In the genomic region with DNA sequence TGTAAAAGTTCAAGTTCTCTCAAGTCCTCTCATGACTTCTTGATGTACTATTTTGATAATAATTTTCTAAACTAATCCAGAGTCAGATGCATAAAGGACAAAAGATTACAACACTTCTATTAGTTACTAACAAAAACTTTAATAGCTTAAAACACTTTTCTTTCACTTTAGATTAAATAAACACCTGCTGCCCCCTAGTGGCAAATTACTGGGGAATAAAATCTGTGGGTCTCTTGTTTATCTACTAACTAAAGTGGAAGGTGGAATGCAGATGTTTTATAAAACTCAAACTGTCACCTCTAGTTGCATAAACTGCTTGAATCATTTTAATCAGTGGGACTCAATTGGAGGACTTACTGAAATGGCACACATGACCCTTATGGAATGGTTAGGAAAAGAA, we compare ENCODE assay signal across 9 mouse cellular contexts.
DNase-seq lines count a peak whose midpoint lies in the region; ATAC-seq and TF ChIP-seq lines count a peak whose summit lies in the region.
"Had no signal": no experiment of that assay in that cellular context is flagged by ENCODE, and none has a peak within 500 bp of the region (broad histone marks: within the 10 kb centered on the region; RNA-seq: fewer than 3 reads in every experiment).

No protein-coding gene starts in this region.

- no peaks in the 10 kb centered on the region for H3K4me1 ChIP-seq in liver, postnatal 0 days (ENCODE audit: insufficient read depth)
- H3K4me1 ChIP-seq in forebrain, embryonic 13.5 days, result no peaks in the 10 kb centered on the region

- H3K9me3 ChIP-seq in liver, postnatal 0 days (ENCODE audit: low read length), result no peaks in the 10 kb centered on the region
- H3K9me3 ChIP-seq in forebrain, embryonic 13.5 days (replicated peaks), result no peaks in the 10 kb centered on the region

- no peak overlapping the region for H3K9ac ChIP-seq in liver, postnatal 0 days (replicated peaks)
- H3K9ac ChIP-seq in forebrain, embryonic 13.5 days, result no peak overlapping the region

- H3K36me3 ChIP-seq in liver, postnatal 0 days (replicated peaks; ENCODE audit: insufficient read depth, low read length), result no peaks in the 10 kb centered on the region
- no peaks in the 10 kb centered on the region for H3K36me3 ChIP-seq in forebrain, embryonic 13.5 days (ENCODE audit: poor library complexity, severe bottlenecking)

- 0 out of 2 replicates have a peak, but pooled peaks have one; percentile 34 for ATAC-seq in frontal cortex, adult (ENCODE audit: low TSS enrichment)
- no peak for ATAC-seq in liver, postnatal 0 days
- no peak for ATAC-seq in forebrain, embryonic 13.5 days

- TF ChIP-seq CTCF in liver, postnatal 0 days (IDR thresholded peaks at IDR 0.05; ENCODE audit: low read depth), result peak; percentile 31; the same call in 1 of the 2 replicates

- H3K27ac ChIP-seq in liver, postnatal 0 days (ENCODE audit: low read depth), result no peak overlapping the region
- H3K27ac ChIP-seq in forebrain, embryonic 13.5 days, result no peak overlapping the region
- H3K27ac ChIP-seq: macrophage had no signal

- H3K27me3 ChIP-seq in liver, postnatal 0 days (ENCODE audit: insufficient read depth, low read length), result no peaks in the 10 kb centered on the region
- H3K27me3 ChIP-seq in forebrain, embryonic 13.5 days, result no peaks in the 10 kb centered on the region

- H3K4me3 ChIP-seq in liver, postnatal 0 days (ENCODE audit: low read depth, low read length), result no peak overlapping the region
- no peak overlapping the region for H3K4me3 ChIP-seq in forebrain, embryonic 13.5 days

- no peak for TF ChIP-seq EP300 in liver, postnatal 0 days (IDR thresholded peaks at IDR 0.05; ENCODE audit: low read depth)

- no peak for DNase-seq in frontal cortex, postnatal 10 days (ENCODE audit: low spot score in 2 of 2)
- DNase-seq in lung, postnatal 10 days, result peak; percentile 23
- DNase-seq in lung, adult 18-20 months, result no peak
- DNase-seq in brain, embryonic 18.5 days (ENCODE audit: low read depth, low spot score), result peak; percentile 18
- no peak for DNase-seq in liver, postnatal 0 days
- DNase-seq in frontal cortex, postnatal 25 days (ENCODE audit: low spot score in 2 of 2), result no peak

- no peak overlapping the region for H3K4me2 ChIP-seq in liver, postnatal 0 days (ENCODE audit: low read depth, low read length)
- no peak overlapping the region for H3K4me2 ChIP-seq in forebrain, embryonic 13.5 days

Comparison
In these comparisons a context has a peak if more than half of its experiments do, and no peak if none do; other contexts are left out.
1. DNase-seq: peak in lung, postnatal 10 days (single experiment) and brain, embryonic 18.5 days (single experiment); none in frontal cortex, postnatal 10 days (0 of 2), lung, adult 18-20 months (0 of 2), liver, postnatal 0 days (single experiment) and frontal cortex, postnatal 25 days (0 of 2).